Mouse (Mus musculus) natural killer cell, adult 2 months (primary cell): ENCODE results near the gene Tada1.
A peak's percentile ranks its signal among the peaks of the same experiment; 100 is the strongest.

Experiments
- DNase-seq, 2 experiments: peaks; one replicate each; pipeline ENCODE4 v3.0.0; 2022; ENCODE audit warnings: low spot score in 2 of 2

Gene Tada1

GRCm38 (mm10) chr1:166384614-166385013 lies 5.7 kb downstream of the Tada1 start:
- DNase-seq = no peak

DNA sequence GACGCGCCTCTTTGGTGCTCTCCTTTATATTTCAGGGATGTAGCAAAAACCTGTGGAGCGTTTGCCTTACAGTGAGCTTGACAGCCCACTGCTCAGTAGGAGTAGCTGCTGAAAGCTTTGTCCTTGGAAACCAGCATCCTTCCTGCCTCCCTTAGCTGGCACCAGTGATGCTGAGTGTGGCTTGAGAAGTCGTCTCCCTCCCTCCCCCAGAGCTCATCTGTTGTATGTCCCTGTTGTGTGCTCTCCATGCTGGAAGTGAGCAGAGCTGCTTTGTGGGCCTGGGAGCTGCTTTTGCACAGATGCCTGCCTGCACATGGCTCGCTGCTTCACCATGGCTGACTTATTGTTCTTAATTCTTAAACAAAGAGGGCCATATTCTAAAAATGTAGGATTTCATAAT lies 6.5 kb downstream of the Tada1 start:
- no peak for DNase-seq

DNA sequence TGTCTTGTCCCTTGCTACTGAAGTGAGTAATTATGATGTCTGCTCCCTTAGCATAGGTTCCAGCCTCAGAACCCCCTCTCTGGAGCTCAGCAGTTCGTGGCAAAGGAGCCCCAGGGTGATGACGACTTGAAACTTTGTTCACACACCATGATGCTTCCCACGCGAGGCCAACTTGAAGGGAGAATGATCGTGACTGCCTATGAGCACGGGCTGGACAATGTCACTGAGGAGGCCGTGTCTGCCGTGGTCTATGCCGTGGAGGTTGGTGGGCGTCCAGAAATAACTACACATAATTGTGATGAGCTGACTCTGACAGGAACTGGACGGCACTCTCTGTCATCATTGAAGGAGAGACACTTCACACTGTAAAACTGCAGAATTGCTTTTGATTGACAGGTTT lies 9.6 kb downstream of the Tada1 start:
- DNase-seq = no peak

DNA sequence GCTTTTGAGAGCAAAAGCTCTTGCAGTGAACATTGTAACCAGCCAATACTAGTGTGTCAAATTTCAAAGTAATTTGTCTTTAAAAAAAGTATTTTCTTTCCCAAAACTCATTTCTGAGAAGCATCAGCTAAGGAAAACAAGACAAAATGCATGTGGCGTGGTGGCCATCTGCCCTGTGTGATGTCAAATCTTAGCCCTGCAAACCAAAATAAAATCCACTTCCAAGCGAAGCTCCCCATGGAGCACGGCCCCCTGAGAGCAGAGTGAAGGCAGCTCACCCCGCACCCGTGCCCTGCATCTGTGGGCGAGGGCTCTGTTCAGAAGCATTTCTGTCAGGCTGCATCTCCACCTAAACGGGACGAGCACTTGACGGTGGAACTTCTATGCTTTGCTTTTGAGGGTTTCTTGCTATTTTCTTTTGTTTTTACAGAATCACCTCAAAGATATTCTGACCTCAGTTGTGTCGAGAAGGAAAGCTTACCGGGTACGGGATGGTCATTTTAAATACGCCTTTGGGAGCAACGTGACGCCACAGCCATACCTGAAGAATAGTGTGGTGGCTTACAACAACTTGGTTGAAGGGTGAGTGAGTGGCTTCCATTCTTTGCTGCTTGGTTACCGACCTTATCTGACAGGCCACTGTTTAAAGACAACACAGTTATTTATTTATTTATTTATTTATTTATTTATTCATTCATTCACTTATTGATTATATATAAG lies 10.7 kb downstream of the Tada1 start:
- no peak for DNase-seq

DNA sequence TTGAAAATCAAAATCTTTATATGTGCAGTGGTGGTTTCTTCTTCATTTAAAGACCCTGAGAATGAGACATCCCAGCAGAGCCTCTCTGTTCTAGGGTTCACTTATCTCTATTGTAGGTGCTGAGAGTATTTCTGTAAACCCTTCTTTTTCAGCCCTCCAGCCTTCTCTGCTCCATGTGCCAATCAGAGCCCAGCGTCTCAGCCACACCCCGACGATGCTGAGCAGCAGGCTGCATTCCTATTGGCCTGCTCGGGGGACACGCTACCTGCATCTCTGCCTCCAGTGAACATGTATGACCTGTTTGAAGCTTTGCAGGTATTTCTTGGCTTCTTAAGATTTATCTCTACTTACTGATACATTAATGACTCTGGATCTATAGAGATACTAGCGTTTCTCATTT lies 12.8 kb downstream of the Tada1 start:
- DNase-seq = no peak

DNA sequence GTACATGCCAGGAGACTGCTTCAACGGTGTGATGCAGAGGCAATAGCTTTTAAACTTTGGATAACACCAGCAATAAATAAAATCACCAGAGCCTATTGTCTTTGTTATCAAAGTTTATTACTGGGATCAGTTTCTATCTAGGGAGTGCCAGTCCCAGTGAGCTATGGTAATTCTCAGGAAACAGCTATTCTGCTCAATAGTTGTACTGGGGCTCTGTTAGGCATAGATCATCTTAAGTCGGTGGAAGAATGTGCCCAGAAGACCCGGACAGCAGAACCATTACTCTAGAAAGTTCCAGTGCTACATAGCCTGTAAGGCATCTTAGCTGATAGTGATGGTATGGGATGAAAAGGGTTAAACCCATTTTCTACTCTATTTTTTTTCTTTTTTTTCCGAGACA lies 15.9 kb downstream of the Tada1 start:
- no peak for DNase-seq

DNA sequence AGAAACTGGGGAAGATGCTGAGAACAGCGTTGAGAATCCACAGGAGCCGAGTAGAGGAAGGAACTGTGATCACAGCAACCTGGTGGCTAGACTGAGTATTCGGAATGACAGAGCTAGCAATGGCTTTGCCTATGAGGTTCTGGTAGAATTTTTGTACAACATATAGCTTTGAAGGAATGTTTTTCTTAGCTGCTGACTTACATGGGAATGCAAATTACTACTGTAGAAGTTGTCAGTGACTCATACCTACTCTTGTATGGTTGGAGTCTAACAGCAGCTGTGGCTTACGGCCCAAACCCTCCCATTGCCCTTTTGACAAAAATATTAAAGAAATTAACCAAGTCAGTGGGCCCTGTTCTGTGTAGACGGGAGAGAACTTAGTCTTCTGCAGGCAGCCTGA lies 16.8 kb downstream of the Tada1 start:
- DNase-seq = no peak

DNA sequence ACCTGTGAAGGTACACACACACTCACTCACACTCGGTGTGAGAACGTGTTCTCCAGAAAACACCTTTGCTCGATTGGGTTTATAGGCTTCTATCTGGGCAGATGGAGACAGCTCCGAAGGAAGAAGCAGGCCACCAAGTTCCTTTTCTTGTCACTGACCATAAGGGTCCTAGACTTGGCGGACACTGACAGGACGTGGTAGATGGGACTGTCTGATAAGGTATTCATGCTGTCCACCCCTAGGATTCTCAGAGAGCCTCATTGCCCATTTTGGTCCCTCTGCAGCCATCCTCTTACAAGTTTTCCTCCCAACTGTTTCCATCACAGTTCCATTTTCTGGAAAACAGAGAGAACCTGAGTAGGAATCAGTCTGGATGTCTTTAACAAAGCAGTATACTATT lies 17.5 kb downstream of the Tada1 start:
- DNase-seq = no peak

- DNase-seq = no peak
These were observed 22.6 kb downstream of the Tada1 start for GRCm38 (mm10) chr1:166401455-166401854.

DNA sequence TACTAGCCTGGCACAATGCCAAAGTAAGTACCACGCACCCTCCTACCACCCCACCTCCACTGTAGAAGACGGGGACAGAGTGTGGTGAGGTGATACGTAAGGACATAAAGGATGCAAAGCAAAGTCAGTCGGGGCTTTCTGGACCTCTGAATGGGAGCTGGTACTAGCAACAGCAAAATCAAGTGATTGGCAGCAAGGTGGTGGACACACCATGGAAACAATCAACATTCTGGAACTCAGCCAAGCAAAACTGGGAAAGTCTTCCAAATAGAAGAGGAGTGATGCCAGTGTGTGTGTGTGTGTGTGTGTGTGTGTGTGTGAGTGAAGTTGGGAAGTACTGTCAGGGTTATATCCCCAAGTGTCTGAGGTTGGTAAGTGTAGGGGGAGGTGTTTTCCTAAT lies 23.1 kb downstream of the Tada1 start:
- DNase-seq = no peak

DNA sequence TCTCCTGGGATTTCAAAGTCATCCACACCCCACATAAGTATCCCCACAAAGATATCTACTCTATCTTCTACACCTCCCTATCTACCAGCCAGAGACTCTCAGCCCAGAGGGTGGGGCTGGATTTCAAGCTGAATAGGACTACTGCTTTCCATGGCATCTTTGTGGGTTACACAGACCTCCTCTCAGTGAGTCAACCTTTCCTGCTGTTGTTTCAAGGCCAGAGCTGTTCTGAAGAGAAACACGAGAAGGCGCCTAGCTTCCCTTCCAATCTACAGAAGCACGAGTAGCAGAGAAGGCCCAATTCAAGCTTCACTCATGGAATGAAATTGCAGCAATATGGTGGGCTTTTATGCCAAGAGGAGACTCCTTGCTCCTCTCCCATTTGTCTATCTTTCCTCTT lies 24.9 kb downstream of the Tada1 start:
- no peak for DNase-seq

GRCm38 (mm10) chr1:166409177-166409700 lies 30.3 kb downstream of the Tada1 start:
- DNase-seq = peak; percentile 47 to 61

DNA sequence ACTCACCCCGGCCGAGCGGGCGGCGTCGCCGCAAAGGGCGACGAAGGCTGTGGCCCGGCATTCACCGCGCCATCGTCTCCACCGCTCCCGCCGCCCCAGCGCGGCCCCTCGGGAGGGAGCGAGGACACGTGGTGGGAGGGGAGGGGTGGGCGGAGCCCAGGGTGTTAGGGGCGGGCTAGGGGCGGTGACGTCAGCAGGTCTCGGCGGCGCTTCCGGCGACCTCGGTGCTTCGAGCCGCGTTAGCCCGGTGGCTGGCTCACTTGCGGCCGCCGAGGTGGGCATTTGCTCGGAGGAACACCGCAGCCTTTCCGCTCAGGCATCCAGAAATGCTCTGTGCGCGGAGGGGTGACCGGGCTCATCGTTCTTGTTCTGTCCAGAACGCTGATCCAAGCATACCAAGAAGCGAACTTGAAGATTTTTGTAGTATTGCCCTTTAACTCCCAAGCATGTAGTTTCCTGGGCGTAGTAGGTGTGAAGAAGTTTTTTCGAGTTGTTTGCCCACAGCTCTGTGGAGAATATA lies 30.9 kb downstream of the Tada1 start, which contains the start of gene Pogk:
Pogk (minus strand) TSS at position 163 of the 520 bp plus-strand sequence.
- peak; percentile 81 to 84 for DNase-seq

GRCm38 (mm10) chr1:166411541-166411940 lies 32.6 kb downstream of the Tada1 start:
- DNase-seq = no peak

DNA sequence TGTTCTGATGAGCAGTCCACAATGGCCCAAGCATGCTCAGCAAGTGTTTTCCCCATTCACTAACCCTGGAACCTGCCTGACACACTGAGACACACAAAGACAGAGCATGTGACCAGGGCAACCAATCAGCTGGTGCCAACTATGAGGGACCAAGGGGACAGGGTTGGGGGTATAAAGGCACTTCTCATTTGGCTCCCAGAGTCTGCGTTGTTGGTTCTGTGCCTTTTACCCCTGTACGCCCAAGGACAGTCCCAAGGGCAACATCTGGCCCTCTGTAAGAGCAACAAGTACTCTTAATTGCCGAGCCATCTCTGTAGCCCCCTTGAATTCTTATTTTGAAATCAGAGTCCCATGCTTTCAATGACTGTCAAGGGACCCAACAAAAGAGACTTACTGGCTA lies 33.4 kb downstream of the Tada1 start:
- no peak for DNase-seq

GRCm38 (mm10) chr1:166429053-166429452 lies 50.2 kb downstream of the Tada1 start:
- peak in 1 of 2 experiments; percentile 16 for DNase-seq

- no peak for DNase-seq
These were observed 51.0 kb downstream of the Tada1 start for GRCm38 (mm10) chr1:166429809-166430431.

- DNase-seq = no peak
These were observed 60.5 kb downstream of the Tada1 start for GRCm38 (mm10) chr1:166439426-166439825.

- no peak for DNase-seq
These were observed 63.1 kb downstream of the Tada1 start for GRCm38 (mm10) chr1:166441992-166442391.
